Mouse (Mus musculus): ENCODE results near the gene Rlim. TPM values are rescaled to one million over a fixed set of nuclear protein-coding genes. Genes with fewer than 3 reads are reported as not detected.

Gene Rlim
- polyA plus RNA-seq, 1 experiment from 2014 or later: 30.6 TPM

GRCm38 (mm10) chrX:103922436-103922835 lies 58.6 kb downstream of the Rlim start:
- no peak overlapping the region for H3K4me2 ChIP-seq (ENCODE audit: low read depth, low read length)
- H3K27me3 ChIP-seq (replicated peaks; ENCODE audit: control insufficient read depth, insufficient read depth, low read length): peaks cover 6% of the 10 kb centered on the region
- no peaks in the 10 kb centered on the region for H3K9me3 ChIP-seq (ENCODE audit: control insufficient read depth, low read length)
- H3K4me3 ChIP-seq (ENCODE audit: low read depth, low read length): no peak overlapping the region
- 30% methylated on average over 2 of the region's 2 CpGs for WGBS
- DNase-seq (ENCODE audit: low spot score) (peak; percentile 11), ATAC-seq (ENCODE audit: low read depth) (no peak)
- H3K4me1 ChIP-seq (ENCODE audit: control insufficient read depth, insufficient read depth, low read length): no peaks in the 10 kb centered on the region
- H3K9ac ChIP-seq (ENCODE audit: low read depth, low read length): no peak overlapping the region
- H3K36me3 ChIP-seq (ENCODE audit: control insufficient read depth, insufficient read depth, low read length): no peaks in the 10 kb centered on the region
- no peak overlapping the region for H3K27ac ChIP-seq (replicated peaks; ENCODE audit: low read depth, low read length)

DNA sequence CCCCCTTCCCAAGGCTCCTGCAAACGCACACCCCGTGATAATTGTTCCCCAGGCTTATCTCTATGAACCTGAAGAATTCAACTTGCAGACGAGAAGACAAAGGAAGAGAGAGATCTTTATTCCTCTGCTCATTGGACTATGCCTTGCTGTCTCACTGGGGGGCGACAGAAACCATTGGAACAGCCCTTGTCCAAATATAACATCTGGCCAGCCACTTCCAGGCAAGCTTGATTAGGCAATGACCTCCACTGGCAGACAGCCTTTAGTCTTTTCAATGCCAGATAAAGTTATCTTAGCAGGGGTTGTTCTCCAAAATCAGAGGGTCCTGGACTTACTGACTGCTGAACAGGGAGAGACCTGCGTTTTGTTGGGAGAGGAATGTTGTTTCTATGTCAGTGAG lies 62.1 kb downstream of the Rlim start:
- no peak overlapping the region for H3K27ac ChIP-seq (replicated peaks; ENCODE audit: low read depth, low read length)
- H3K4me2 ChIP-seq (ENCODE audit: low read depth, low read length): no peak overlapping the region
- H3K9ac ChIP-seq (ENCODE audit: low read depth, low read length): no peak overlapping the region
- no peaks in the 10 kb centered on the region for H3K9me3 ChIP-seq (ENCODE audit: control insufficient read depth, low read length)
- no peak for ATAC-seq (ENCODE audit: low read depth)
- peak; percentile 0 for DNase-seq (ENCODE audit: low spot score)
- H3K27me3 ChIP-seq (replicated peaks; ENCODE audit: control insufficient read depth, insufficient read depth, low read length): peaks cover 10% of the 10 kb centered on the region
- 51% methylated on average over 5 of the region's 5 CpGs for WGBS
- H3K36me3 ChIP-seq (ENCODE audit: control insufficient read depth, insufficient read depth, low read length): no peaks in the 10 kb centered on the region
- no peak overlapping the region for H3K4me3 ChIP-seq (ENCODE audit: low read depth, low read length)
- no peaks in the 10 kb centered on the region for H3K4me1 ChIP-seq (ENCODE audit: control insufficient read depth, insufficient read depth, low read length)

DNA sequence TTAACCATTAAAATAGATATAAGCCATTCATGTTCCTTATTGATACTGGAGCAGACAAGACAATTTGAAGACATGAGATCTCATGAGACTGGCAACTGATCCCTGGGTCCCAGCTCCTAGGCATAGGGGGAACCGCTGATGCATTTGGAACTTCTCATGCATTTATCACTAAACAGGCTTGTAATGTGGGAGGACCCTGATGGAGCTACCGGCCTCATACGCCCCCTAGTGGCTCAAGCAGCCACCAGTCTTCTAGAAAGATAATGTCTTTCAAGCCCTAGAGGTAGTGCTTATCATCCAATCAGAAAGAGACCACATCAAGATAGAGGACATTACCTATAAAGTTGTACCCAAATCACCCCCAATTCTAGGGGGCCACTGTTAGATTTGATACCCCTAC lies 66.3 kb downstream of the Rlim start:
- 15% methylated on average over 3 of the region's 3 CpGs for WGBS
- H3K27me3 ChIP-seq (replicated peaks; ENCODE audit: control insufficient read depth, insufficient read depth, low read length): peaks cover 21% of the 10 kb centered on the region
- peak; percentile 48 for DNase-seq (ENCODE audit: low spot score)

More for the DNA sequence above, 66.3 kb downstream of the Rlim start:
- Histone ChIP-seq H3K9me3 (ENCODE audit: control insufficient read depth, low read length) (no peaks in the 10 kb centered on the region), H3K4me3 (ENCODE audit: low read depth, low read length) (no peak overlapping the region), H3K27ac (replicated peaks; ENCODE audit: low read depth, low read length) (no peak overlapping the region), H3K36me3 (ENCODE audit: control insufficient read depth, insufficient read depth, low read length) (no peaks in the 10 kb centered on the region), H3K4me2 (ENCODE audit: low read depth, low read length) (no peak overlapping the region), H3K9ac (ENCODE audit: low read depth, low read length) (no peak overlapping the region), H3K4me1 (ENCODE audit: control insufficient read depth, insufficient read depth, low read length) (no peaks in the 10 kb centered on the region)
- no peak for ATAC-seq (ENCODE audit: low read depth)

Other genes with a start within 250 kb of the Rlim start
- gene Slc16a2, start 159.3 kb downstream of the Rlim start, polyA plus RNA-seq (2014; fragmentation: Nextera tagmentation; extraction: Ambion mirVana): 34.7 and 38.2 TPM in 2 replicates
- gene Nexmif, start 219.9 kb upstream of the Rlim start, polyA plus RNA-seq (2014; fragmentation: Nextera tagmentation; extraction: Ambion mirVana): 2.9 and 3.1 TPM in 2 replicates